Mouse (Mus musculus) mouse embryonic stem cell (cell line): ENCODE results near the gene BC049715.

ENCODE experiments used
- in situ Hi-C, 2 experiments: fragments of 300-500 bp; cut with MboI; formaldehyde crosslinking; loops; 1 replicate in 1 of 2; 3 replicates in 1 of 2; pipeline ENCODE4 v1.14.3; 2019 to 2020; ENCODE audit warnings: low sequenced_read_pairs in 2 of 2, low pct_unique_long_range_greater_than_20kb in 1 of 2, mixed read lengths in 1 of 2; ENCODE audit not compliant: unreplicated experiment in 1 of 2

The BC049715 gene

DNA sequence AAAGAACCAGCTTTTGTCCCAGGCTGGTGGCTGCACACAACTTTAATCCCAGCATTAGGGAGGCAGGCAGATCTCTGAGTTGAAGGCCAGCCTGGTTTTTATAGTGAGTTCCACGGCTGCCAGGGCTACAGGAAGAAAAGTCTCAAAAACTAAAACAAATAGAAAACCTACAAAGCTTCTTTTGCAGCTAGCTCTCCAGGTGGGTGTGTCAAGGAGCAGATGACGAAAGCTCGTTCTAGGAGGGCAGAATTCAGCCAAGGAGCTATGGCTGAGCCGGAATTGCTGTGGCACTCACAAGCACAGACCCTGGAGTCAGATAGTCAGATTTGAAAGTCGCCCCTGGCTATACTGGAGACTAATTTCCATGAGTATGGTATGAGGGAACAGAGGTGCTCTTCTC is 20.6 kb upstream of the BC049715 start:
- in situ Hi-C loops = no loop called here

DNA sequence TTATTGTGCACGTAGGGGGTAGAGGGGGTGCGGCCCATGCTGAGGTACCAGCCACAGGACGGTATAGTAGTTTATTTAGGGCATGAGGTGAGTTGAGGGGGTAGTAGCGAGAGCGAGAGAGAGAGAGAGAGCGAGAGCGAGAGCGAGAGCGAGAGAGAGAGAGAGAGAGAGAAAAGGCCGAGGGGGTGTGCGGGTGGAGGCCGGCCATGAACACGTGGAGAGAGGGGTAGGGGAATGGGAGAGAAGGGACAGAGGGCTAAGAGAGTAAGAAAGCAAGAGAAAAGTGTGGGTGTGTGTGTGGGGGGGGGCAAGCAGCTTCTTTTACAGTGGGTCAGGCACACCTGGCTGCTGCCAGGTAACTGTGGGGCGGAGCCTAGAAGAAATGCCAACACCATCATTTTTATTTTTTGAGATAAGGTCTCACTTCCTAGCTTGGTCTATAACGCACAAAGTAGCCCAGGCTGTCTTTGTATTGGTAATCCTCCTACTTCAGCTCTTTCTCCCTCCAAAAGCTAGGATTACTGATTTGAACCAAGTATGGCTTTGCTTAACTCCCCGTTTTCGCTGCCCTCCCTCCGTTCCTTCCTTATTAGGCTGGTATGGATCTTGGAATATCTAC is 19.9 kb upstream of the BC049715 start:
- in situ Hi-C loops = no loop called here

GRCm38 (mm10) chr6:136808014-136808417 is 19.4 kb upstream of the BC049715 start, which contains the start of gene H2afj:
Gene H2afj (plus strand): TSS chr6:136808244.
- in situ Hi-C loops = no loop called here

DNA sequence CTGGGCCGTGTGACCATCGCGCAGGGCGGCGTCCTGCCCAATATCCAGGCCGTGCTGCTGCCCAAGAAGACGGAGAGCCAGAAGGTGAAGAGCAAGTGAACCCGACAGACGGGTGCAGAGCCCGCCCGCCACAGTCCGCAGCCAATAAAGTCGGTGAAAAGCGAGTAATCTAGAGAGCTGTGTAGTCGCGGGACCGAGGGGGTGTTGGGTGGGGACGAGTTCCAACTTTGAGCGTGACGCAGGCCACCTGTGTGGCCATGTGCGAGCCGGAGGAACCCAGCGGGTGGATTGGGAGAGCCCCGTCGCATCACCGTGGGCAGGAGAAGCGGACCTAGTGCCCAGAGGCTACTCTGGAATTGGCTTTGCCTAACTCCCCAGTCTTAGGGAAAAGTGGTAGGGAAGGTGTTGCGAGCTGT is 18.8 kb upstream of the BC049715 start:
- in situ Hi-C loops = no loop called here

DNA sequence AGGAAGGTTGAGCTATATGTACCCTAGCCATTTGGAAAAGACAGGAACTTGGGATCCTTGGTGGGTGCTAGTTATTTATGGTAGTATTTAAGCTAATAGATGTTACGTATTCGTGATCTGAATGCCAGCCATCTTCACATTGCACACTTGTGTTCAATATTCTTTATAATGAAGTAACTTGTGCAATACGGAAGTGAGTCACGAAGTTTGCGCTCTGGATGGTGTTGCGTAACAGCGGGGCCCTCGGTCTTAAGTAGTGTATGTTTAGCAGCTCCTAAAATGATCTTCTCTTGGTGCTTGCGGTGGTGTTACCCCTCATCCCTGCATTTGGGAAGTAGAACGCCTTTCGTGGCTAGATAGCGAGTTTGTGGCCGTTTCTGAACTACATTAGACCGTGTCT is 18.3 kb upstream of the BC049715 start:
- in situ Hi-C loops = no loop called here

DNA sequence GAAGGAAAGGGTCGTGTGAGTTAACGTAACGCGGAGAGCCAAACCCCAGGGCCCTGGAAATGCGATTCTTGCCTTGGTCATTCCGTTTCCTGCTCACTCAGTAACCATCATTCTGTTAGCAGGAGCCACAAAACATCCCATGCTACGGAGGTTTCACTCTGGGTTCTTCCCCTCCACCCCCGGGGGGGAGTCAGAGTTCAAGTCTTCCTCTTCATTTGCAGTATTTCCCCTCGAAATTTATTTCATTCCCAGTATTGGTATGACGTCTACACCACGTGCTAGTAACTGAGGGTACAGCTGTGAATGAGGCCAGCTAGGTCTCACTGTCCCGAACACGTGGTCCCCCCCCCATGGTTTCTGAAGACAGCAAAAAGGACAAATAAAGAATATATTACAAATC is 17.8 kb upstream of the BC049715 start:
- in situ Hi-C loops = no loop called here

GRCm38 (mm10) chr6:136811196-136811595 is 16.2 kb upstream of the BC049715 start:
- in situ Hi-C loops = no loop called here

GRCm38 (mm10) chr6:136813117-136813516 is 14.3 kb upstream of the BC049715 start:
- in situ Hi-C loops = no loop called here

DNA sequence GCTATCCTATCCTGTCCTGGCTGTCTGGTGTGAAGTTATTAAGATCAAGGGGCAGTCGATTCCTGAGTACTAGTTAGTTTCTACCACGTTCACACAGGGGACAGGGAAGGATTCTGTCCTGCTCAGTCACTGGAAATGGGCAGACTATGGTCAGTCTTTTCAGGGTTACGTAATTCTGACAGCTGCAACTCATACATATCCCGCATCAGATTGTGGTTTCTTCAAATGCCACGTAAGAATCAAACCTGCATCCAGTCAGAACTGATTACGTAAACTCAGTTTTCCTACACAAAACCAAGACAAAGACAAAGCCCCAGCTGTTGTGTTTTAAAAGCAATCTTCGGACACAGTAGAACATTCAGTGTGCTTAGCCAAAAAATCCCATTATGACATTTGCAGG is 12.0 kb upstream of the BC049715 start:
- in situ Hi-C loops = no loop called here

- in situ Hi-C loops = no loop called here
Measured at GRCm38 (mm10) chr6:136816826-136817225, 10.6 kb upstream of the BC049715 start.

- in situ Hi-C loops = no loop called here
Measured at GRCm38 (mm10) chr6:136817549-136817948, 9.9 kb upstream of the BC049715 start.

DNA sequence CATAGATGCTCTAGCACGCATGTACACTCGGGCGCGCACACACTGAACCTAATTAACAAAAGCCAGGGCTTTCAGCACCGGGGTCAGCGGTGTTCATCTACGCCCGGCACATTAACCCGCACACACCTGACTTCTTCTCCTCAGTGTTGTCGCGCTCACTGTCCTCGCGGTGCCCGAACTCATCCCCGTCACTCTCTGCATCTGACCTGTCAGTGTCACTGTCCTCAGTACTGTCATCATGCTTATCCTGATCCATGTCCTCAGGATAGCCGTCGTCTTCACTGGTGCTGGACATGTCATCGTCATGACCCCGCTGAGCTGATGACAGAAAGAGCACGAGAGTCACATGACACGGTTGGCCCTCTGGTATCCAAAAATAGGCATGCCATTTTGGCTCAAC is 7.0 kb upstream of the BC049715 start:
- in situ Hi-C loops = no loop called here

GRCm38 (mm10) chr6:136821086-136821485 is 6.3 kb upstream of the BC049715 start:
- in situ Hi-C loops = no loop called here

DNA sequence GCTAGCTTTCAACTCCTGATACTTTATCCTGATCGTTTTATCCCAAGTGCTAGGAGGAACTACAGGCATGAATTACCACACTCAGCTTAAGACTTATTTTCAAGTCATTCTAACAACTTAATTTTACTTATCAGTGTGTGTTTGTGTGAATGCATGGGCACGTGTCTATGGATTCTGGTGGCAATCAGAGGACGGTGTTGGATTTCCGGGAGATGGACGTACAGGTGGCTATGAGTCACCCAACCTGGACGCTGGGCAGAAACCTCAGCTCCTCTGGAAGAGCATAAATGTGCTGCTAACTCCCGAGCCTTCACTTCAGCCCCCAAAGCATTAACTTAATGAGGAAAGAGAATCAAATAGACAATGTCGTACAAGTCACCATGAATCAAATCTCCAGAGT is 2.4 kb upstream of the BC049715 start:
- in situ Hi-C loops = no loop called here

DNA sequence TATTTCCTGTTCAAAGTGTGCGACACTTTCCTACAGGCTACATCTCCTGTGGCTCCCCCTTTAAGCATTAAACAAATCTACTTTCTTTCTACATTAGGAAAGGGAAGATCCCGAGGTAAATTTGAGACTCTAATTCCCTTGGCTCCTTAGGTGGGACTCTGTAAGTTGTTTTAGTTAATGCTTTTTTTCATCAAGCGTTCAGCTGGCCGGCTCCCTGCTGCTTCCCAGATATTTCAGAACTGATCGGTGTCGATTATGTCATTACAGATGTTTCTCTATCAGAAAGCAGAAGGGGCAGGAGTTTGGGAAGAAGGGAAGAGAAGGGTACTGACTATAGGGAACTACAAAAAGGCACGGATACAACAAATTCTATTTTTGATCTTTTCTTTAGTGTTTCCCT is 310 bp upstream of the BC049715 start:
- in situ Hi-C loops = no loop called here

DNA sequence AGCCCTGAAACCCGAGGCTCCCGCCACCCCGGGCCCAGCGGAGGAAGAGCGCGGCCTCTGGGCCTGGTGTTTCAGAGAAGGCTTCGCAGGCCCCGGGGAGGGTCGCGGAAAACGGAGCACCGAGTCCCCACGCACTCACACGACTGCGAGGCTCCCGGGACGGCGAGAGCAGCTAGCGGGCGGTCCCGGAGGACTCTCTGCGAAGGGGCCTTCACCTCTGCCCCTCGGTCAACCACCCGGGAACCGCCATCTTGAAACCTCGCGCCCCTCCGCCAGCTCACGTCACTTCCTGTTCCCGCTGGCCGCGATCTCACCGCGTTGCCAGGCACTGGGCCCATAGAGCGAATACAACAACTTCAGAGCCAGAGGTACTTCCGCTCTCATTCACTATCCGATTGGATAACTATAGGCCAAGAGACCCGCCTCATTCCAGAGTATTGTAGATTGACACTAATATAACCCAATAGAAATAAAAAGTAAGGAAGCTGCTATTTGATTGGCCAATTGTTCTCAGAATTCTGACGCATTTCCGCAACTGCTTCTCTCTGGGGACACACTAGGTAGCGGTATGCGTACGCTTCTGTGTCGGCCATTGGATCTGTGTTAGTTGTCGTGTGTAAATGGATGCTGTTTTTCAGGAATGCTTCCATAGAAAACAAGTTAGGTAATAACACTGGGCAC is 595 bp downstream of the BC049715 start, which contains the start of gene Wbp11:
TSS of gene Wbp11 (minus strand) at position 353 of the 681 bp plus-strand sequence.
- in situ Hi-C loops = no loop called here

GRCm38 (mm10) chr6:136828681-136829080 is 1.3 kb downstream of the BC049715 start:
- in situ Hi-C loops = no loop called here

DNA sequence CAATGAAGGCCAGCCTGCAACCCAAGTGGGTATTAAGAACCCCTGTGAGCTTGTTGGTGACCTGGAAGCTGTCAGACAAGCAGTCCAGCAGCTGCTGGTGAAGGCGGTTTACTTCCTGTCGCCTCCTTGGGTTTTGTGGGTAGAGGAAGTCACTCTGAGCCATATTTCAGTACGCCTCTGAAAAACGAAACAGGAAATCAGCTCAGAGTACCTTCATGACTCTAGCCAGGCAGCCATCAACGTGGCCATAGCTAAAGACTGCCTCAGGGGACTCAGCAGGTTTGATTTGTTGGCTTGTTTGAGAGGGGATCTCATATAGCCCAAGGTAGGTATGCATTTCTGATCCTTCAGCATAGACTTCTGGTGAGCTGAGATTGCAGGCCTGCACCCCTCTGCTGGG is 4.3 kb downstream of the BC049715 start:
- in situ Hi-C loops = no loop called here

- in situ Hi-C loops = no loop called here
Measured at GRCm38 (mm10) chr6:136835352-136835751, 7.9 kb downstream of the BC049715 start, which contains the start of gene Smco3. Gene Smco3 (minus strand): TSS chr6:136835452.

- in situ Hi-C loops = no loop called here
Measured at GRCm38 (mm10) chr6:136837323-136837722, 9.9 kb downstream of the BC049715 start.
